Mouse (Mus musculus): ENCODE results near the gene Bsph1. TPM values are rescaled to one million over a fixed set of nuclear protein-coding genes. Genes with fewer than 3 reads are reported as not detected.
"Not testable (repeated sequence)": the region's sequence is repeated elsewhere in the genome, so short reads cannot be mapped to it uniquely, and the experiment has no call there.

The Bsph1 gene
- total RNA-seq (2014; rRNA removed), result not detected in 2 replicates
- not detected in 2 replicates for polyA plus RNA-seq (2015; fragmentation: Nextera tagmentation; extraction: Ambion mirVana)

DNA sequence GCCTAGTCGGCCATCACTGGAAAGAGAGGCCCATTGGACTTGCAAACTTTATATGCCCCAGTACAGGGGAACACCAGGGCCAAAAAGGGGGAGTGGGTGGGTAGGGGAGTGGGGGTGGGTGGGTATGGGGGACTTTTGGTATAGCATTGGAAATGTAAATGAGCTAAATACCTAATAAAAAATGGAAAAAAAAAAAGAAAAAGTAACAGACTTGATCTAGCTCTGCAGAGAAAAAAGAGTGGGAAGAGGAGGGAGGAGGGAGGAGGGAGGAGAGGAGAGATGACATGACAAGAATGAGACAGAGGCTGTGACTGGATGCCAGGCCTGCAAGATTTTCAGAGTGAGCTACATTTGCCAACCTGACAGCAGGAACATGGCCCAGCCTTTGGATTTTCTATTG, at the start of gene Bsph1:
Gene Bsph1 (plus strand): TSS at position 301 of the 400 bp plus-strand sequence.
- not testable (repeated sequence) for H3K4me3 ChIP-seq (ENCODE audit: low read depth, low read length); DNase-seq; H3K9me3 ChIP-seq (ENCODE audit: low read length); H3K9ac ChIP-seq; H3K4me1 ChIP-seq (ENCODE audit: insufficient read depth); H3K27me3 ChIP-seq (ENCODE audit: insufficient read depth, low read length); H3K27ac ChIP-seq (ENCODE audit: low read depth, low read length); ATAC-seq; H3K36me3 ChIP-seq (ENCODE audit: insufficient read depth); H3K4me2 ChIP-seq (ENCODE audit: low read depth)
- WGBS, result 64% methylated on average over 1 of the region's 1 CpGs

DNA sequence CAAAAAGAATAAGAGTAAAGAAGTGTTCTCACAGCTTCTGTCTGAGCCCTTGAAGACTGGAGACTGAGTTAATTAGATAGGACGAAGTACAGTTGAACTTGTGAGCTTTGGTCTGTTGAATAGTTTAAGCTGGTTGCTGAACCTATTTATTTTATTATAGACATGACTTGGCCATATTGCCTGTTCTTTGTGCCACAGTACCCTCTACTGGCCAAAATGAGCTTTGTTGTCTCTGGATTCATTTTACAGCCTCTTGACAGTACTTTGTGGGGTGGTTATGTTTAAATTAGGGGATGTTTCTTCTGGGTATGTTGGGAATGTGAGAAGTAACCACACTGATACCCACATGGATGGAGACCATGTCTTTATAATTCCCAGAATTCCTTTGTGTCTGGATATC, 60.9 kb downstream of the Bsph1 start:
- H3K27ac ChIP-seq (ENCODE audit: low read depth, low read length), result no peak overlapping the region
- DNase-seq, result no peak
- no peak overlapping the region for H3K4me3 ChIP-seq (ENCODE audit: low read depth, low read length)
- no peak for TF ChIP-seq CTCF (IDR thresholded peaks at IDR 0.05; ENCODE audit: low read depth)
- WGBS, result 79% methylated on average over 1 of the region's 1 CpGs
- H3K36me3 ChIP-seq (ENCODE audit: insufficient read depth), result no peaks in the 10 kb centered on the region
- ATAC-seq, result no peak
- no peaks in the 10 kb centered on the region for H3K4me1 ChIP-seq (ENCODE audit: insufficient read depth)
- H3K4me2 ChIP-seq (ENCODE audit: low read depth), result no peak overlapping the region
- H3K27me3 ChIP-seq (ENCODE audit: insufficient read depth, low read length), result no peaks in the 10 kb centered on the region
- H3K9me3 ChIP-seq (ENCODE audit: low read length), result 0 out of 2 replicates have a peak, but pooled peaks cover 3% of the 10 kb centered on the region
- H3K9ac ChIP-seq, result no peak overlapping the region

Other genes with a start within 250 kb of the Bsph1 start
- gene Vmn1r89, start 237.8 kb upstream of the Bsph1 start, total RNA-seq (2014; rRNA removed), result not detected in 2 replicates
- not detected in 2 replicates for gene Vmn1r89, start 237.8 kb upstream of the Bsph1 start, polyA plus RNA-seq (2015; fragmentation: Nextera tagmentation; extraction: Ambion mirVana)
- gene Lig1, start 173.6 kb upstream of the Bsph1 start, total RNA-seq (2014; rRNA removed), result 9.6 and 10.3 TPM in 2 replicates
- gene Lig1, start 173.6 kb upstream of the Bsph1 start, polyA plus RNA-seq (2015; fragmentation: Nextera tagmentation; extraction: Ambion mirVana), result 20.3 and 26.2 TPM in 2 replicates
- 8.9 and 15.3 TPM in 2 replicates for gene Zswim9, start 172.1 kb upstream of the Bsph1 start, total RNA-seq (2014; rRNA removed)
- 5.0 and 8.2 TPM in 2 replicates for gene Zswim9, start 172.1 kb upstream of the Bsph1 start, polyA plus RNA-seq (2015; fragmentation: Nextera tagmentation; extraction: Ambion mirVana)
- 0.46 and 0.48 TPM in 2 replicates for gene Pla2g4c, start 126.2 kb upstream of the Bsph1 start, total RNA-seq (2014; rRNA removed)
- gene Pla2g4c, start 126.2 kb upstream of the Bsph1 start, polyA plus RNA-seq (2015; fragmentation: Nextera tagmentation; extraction: Ambion mirVana), result 0.13 TPM in 1 of 2 replicates, not detected in the other
- not detected in 2 replicates for gene Cabp5, start 52.7 kb upstream of the Bsph1 start, total RNA-seq (2014; rRNA removed)
- not detected in 2 replicates for gene Cabp5, start 52.7 kb upstream of the Bsph1 start, polyA plus RNA-seq (2015; fragmentation: Nextera tagmentation; extraction: Ambion mirVana)
- gene Bsph2, start 120.2 kb downstream of the Bsph1 start, total RNA-seq (2014; rRNA removed), result not detected in 2 replicates
- not detected in 2 replicates for gene Bsph2, start 120.2 kb downstream of the Bsph1 start, polyA plus RNA-seq (2015; fragmentation: Nextera tagmentation; extraction: Ambion mirVana)
- gene Sult2a5, start 173.1 kb downstream of the Bsph1 start, total RNA-seq (2014; rRNA removed), result not detected in 2 replicates
- gene Sult2a5, start 173.1 kb downstream of the Bsph1 start, polyA plus RNA-seq (2015; fragmentation: Nextera tagmentation; extraction: Ambion mirVana), result not detected in 2 replicates